Mouse (Mus musculus): ENCODE results near the gene Trim17.

The Trim17 gene

DNA sequence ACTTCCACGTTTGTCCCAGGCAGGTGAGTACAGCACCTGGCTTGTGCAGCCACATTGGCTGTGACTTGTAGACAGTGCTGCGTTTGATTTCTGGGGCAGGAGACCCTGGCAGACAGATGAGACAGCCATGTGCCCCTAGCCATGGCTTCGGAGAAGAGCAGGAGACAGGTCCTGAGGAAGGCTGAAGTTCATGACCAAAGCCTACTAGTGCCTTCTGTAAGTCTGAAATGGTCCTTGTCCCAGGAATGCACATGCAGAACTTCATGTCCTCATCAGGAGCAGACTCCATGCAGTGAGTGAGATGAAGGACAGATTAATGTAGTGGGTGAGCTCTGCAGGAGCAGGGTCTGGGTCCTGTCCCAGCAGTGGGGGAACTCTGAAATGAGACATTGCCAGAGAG lies 37.4 kb downstream of the Trim17 start:
- no peak for DNase-seq (ENCODE audit: low read depth, low spot score)

- DNase-seq (ENCODE audit: low read depth, low spot score): no peak
These were observed 38.7 kb downstream of the Trim17 start for GRCm38 (mm10) chr11:58993091-58993670.

DNA sequence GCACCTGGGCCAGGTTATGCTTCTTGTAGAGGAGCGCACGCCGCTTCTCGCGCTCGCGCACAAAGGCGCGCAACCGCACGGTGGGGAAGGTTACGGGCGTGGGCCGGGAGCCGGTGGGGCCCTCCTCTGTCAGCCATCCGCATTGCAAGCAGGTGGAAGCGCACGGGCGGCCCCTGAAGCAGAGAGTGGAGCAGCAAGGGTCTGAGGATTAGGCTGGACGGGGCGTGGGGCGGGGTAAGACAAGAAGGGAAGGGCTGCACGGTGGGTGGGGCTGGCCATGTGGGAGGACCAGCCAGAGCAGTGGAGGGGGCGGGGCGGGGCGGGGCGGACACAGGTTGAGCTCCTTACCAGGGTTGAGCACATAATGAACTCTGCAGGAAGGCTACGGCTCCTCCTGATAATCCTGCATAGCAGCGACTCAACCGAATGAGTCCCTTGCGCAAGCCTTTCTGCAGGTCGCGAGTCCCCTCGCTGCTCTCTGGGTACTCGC lies 39.9 kb downstream of the Trim17 start:
- DNase-seq (ENCODE audit: low read depth, low spot score): peak; percentile 89

DNA sequence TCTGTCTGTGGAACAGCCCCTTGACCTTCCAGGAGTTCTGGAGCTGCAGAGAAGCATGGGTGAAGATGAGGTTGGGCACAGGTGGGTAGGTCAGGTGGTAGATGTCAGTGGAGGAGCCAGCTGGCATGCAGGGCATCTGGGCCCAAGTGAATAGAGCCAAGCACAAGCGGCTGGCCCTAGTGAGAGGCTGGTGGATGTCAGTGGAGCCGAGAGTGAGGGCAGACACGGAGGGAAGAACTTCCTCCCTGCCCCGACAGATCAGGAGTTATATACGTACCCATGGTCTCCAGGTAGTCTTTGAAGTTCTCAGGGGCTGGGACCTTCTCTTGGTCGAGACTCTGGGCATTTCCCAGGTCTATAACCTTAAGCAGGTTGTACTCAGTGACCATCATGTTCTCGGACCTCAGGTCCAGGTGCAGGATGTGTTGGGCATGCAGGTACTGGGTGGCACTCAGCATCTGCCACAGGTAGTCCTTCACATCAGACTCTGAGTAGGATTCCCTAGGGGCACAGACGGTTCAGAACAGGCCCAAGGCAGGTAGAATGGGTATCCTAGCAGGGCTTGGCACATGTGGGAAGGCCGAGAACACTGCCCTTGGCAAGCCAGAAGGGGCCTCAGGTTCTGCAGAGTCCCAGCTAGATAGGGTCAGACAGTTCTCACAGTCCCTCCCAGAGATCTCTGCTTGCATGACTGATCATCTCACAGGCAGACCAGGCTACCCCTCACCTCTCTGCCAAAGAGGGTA lies 40.7 kb downstream of the Trim17 start:
- DNase-seq (ENCODE audit: low read depth, low spot score): no peak

DNA sequence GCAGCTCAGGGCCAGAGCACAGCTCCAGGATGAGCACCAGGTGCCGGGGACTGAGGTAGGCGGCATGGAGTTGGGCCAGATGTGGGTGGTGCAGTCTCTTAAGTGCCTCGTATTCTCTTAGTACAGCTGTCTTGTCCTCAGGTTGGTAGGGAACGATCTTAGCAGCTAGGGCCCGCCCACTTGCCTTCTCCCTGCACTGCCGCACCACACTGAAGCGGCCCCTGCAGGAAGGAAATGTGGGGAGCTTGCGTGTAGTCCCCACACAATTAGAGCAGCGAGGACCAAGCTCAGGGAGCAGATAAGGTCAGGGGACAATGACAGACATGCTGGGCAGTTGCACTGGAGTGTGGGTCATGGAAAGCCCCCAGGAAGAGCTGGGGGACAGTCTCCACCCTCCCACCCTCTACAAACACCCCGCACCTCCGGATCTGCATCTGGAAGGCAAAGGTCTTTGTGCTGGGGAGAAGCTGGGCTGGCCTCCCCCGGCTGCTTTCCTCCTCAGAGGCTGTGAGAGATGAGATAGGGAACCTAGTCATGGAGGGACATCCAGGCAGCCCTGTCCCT lies 41.4 kb downstream of the Trim17 start:
- DNase-seq (ENCODE audit: low read depth, low spot score): no peak

DNA sequence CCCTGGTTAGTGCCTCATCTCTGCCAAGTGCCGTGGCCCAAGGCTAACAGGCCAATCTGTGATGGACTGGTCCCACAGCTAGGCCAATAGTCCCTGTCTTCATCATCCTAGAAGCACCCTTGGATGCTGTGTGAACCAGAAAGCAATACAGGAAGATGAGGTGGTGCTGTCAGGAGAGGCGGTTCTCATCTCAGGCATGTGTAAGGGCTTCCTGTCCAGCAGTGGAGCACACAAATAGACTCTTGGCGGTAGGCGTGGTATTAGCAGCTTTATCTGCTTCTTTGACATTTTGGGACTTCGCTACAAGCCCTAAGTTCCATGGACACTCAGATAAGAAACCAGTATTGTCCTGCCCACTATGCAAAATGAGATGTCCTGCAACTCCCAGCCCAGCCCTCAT lies 43.1 kb downstream of the Trim17 start:
- DNase-seq (ENCODE audit: low read depth, low spot score): no peak

DNA sequence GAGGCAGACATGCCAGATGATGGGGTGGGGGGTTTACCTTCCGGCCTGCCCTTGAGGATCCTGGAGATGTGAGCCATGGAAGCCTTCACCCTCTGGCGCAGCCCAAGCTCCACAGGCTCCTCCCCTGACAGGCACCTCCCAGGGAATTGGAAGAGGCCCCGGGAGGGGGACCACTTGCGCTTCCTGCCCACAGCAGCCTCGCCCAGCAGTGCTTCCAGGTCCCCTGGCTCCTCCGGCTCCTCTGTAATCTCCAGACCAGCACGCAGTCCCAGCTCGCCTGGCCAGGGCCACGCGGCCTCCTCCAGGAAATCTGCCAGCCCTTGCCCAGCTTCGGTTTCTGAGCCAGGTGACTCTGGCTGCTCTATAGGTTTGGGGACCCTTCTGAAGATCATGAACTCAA lies 44.7 kb downstream of the Trim17 start:
- no peak for DNase-seq (ENCODE audit: low read depth, low spot score)

- DNase-seq (ENCODE audit: low read depth, low spot score): no peak
These were observed 45.3 kb downstream of the Trim17 start for GRCm38 (mm10) chr11:58999830-59000229.

GRCm38 (mm10) chr11:59000635-59001034 lies 46.1 kb downstream of the Trim17 start:
- no peak for DNase-seq (ENCODE audit: low read depth, low spot score)

- no peak for DNase-seq (ENCODE audit: low read depth, low spot score)
These were observed 48.0 kb downstream of the Trim17 start for GRCm38 (mm10) chr11:59002327-59003079.

DNA sequence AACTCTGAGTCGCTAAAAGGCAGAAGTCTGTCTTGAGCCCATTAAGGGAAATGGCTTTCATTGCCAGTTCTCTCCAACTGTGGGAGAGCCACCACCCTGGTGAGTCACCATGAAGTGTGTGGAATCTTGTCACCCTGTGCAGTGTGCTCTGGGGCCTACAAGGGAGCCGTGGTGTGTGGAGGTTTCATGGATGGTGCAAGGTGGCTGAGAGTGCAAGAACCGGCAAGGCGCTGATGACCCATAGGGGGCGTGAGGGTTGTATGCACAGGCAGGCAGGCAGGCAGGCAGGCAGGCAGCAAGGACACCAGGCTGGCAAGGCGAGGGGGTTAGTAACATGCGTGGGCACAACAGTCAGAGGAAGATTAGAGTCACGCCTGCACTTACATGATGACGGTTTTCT lies 60.6 kb downstream of the Trim17 start:
- DNase-seq (ENCODE audit: low read depth, low spot score): no peak

All from WW6 (cell line).